Mouse (Mus musculus) spleen, postnatal 10 days (tissue): Measurements from ENCODE around the gene 1700057G04Rik.
"Not testable (repeated sequence)": the region's sequence is repeated elsewhere in the genome, so short reads cannot be mapped to it uniquely, and the experiment has no call there.

Source experiments
- DNase-seq, 2 experiments: peaks; one replicate each; pipeline ENCODE4 v3.0.0; 2021 to 2022; ENCODE audit warnings: low spot score in 2 of 2

The 1700057G04Rik gene

GRCm38 (mm10) chr9:92305075-92305474 is 4.1 kb upstream of the 1700057G04Rik start:
- no peak for DNase-seq

- no peak for DNase-seq
These were observed 3.5 kb upstream of the 1700057G04Rik start for GRCm38 (mm10) chr9:92305620-92306220.

- no peak for DNase-seq
These were observed 7.6 kb downstream of the 1700057G04Rik start for GRCm38 (mm10) chr9:92316791-92317190.

GRCm38 (mm10) chr9:92325936-92326335 is 16.8 kb downstream of the 1700057G04Rik start:
- not testable (repeated sequence) for DNase-seq

GRCm38 (mm10) chr9:92326813-92327212 is 17.6 kb downstream of the 1700057G04Rik start:
- DNase-seq = no peak

GRCm38 (mm10) chr9:92331383-92331782 is 22.2 kb downstream of the 1700057G04Rik start:
- DNase-seq = no peak

- DNase-seq = no peak
These were observed 25.7 kb downstream of the 1700057G04Rik start for GRCm38 (mm10) chr9:92334845-92335244.

GRCm38 (mm10) chr9:92335277-92335818 is 26.2 kb downstream of the 1700057G04Rik start:
- DNase-seq = no peak

DNA sequence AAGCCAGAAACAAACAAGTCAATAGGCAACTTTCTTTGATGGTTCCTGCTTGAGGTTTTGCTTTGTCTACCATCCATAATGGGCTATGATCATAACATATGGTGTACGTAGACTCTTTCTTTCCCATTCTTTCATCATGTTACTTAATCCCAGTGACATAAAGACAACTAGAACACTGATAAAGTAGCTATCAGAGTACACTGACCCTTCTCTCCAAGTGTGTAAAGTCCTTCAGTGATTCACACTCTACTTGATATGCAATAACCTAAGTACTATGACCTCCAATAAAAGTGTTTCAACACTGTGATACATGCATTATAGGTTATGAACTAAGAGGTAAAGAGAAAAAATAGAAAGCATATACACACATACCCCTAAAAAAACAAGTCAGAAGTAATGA is 27.9 kb downstream of the 1700057G04Rik start:
- no peak for DNase-seq

GRCm38 (mm10) chr9:92337661-92338060 is 28.5 kb downstream of the 1700057G04Rik start:
- DNase-seq = no peak

- no peak for DNase-seq
These were observed 29.8 kb downstream of the 1700057G04Rik start for GRCm38 (mm10) chr9:92338954-92339353.

- no peak for DNase-seq
These were observed 42.7 kb downstream of the 1700057G04Rik start for GRCm38 (mm10) chr9:92351924-92352323.

- DNase-seq = no peak
These were observed 44.1 kb downstream of the 1700057G04Rik start for GRCm38 (mm10) chr9:92353306-92353705.

- DNase-seq = no peak
These were observed 51.6 kb downstream of the 1700057G04Rik start for GRCm38 (mm10) chr9:92360691-92361310.

- no peak for DNase-seq
These were observed 54.3 kb downstream of the 1700057G04Rik start for GRCm38 (mm10) chr9:92363478-92363877.

- no peak for DNase-seq
These were observed 59.7 kb downstream of the 1700057G04Rik start for GRCm38 (mm10) chr9:92368920-92369319.

DNA sequence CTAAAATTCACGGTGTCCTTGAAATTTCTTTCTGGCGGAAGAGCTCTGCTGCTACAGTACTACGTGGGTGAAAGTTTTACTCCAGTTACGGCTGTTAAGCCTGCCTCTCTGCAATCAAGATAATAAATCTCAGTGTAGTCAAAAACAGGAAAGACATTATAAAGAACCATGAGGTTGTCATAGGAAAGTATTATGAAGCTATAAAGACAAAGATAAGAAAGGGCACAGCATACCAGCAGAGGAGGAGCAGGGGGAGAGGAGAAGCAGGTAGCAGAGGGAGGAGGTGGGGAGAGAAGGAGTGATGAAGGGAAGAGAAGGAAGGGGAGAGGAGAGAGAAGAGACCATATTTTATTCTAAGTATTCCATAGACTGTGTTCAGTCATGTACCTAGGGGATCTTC is 64.7 kb downstream of the 1700057G04Rik start:
- no peak for DNase-seq

DNA sequence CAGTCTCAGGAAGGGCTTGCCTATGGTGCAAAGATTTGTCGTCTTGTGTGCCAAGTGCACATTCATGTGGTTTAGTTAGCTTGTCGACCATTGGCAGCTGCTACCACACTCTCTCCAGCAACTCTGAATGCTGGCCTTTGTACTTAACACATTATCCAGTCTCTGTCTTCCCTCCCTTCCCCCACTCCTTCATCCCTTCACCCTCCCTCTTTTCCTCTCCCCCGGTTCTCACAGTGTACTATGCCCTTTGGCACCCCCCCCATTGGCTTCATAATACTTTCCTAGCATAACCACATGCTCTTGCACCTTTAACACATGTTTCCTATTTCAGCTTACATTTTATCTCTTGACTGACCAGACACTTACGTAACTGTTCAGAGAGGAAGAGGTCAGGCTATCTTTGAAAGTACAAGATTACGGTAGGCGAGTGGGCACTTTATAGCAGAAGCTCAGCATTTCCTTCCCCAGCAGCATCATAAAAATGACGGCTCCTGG is 65.6 kb downstream of the 1700057G04Rik start:
- DNase-seq = no peak

DNA sequence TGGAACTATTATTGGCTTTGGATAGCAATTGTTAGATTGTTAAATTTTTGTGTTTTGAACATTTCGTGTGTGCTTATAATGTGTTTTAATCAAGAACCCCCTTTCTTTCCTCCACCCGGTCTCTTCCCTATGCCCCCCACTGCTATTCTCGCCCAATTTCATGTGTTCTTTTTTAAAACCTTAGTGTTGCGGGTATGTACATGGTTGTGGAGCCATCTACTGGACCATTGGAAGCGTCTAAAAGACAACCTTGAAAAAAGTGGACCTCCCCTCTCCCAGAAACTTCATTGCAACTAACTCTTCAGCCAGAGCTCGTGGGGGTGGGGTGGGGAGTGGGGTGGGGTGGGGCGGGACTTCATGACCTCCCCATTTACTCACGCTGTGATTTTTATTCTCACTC is 66.2 kb downstream of the 1700057G04Rik start:
- DNase-seq = no peak

- no peak for DNase-seq
These were observed 68.8 kb downstream of the 1700057G04Rik start for GRCm38 (mm10) chr9:92377967-92378366.

- DNase-seq = no peak
These were observed 70.1 kb downstream of the 1700057G04Rik start for GRCm38 (mm10) chr9:92379240-92379639.

- DNase-seq = no peak
These were observed 74.2 kb downstream of the 1700057G04Rik start for GRCm38 (mm10) chr9:92383415-92383814.

DNA sequence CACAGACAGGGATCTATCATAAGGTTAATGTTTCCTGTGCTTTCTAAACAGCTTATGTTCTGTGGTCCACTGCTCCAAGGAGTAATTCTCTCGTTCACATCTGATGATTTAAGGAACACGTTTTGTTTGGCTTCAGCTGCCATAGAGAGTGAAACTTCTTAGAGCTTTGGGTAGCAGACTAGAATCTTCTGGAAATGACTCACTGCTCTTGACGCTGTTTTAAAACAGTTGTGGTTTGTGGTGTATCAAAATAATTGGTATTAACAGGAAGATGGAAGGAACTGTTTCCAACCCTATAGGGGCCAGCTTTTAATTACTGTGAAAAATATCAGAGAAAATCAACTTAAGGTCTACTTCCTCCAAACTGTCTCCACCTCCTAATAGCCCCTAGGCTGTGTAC is 75.2 kb downstream of the 1700057G04Rik start:
- no peak for DNase-seq
